Mouse (Mus musculus) liver, embryonic 16.5 days (tissue): Measurements from ENCODE around the gene Lhx9. TPM values are rescaled to one million over a fixed set of nuclear protein-coding genes. Genes with fewer than 3 reads are reported as not detected.
"Not testable (repeated sequence)": the region's sequence is repeated elsewhere in the genome, so short reads cannot be mapped to it uniquely, and the experiment has no call there.

ENCODE experiments used
- ATAC-seq: fragments of 200-750 bp; cut with Nextera tagmentation; 2 replicates; pipeline ENCODE4 v1.8.0; 2017; ENCODE audit warnings: low read depth, mild to moderate bottlenecking, moderate number of reproducible peaks, moderate library complexity
- H3K27ac ChIP-seq: fragments of 300-500 bp; sonication (generic); 2 replicates; pipeline ENCODE4 v1.5.1; 2014; ENCODE audit warnings: mild to moderate bottlenecking, low read length
- H3K27me3 ChIP-seq: fragments of 300-500 bp; sonication (generic); 2 replicates; pipeline ENCODE4 v1.6.1; 2014; ENCODE audit warnings: low read depth, low read length, mixed read lengths; ENCODE audit not compliant: control insufficient read depth, insufficient read depth
- H3K36me3 ChIP-seq: fragments of 300-500 bp; sonication (generic); 2 replicates; pipeline ENCODE4 v1.6.1; 2014; ENCODE audit warnings: mild to moderate bottlenecking; ENCODE audit not compliant: control insufficient read depth, insufficient read depth
- H3K4me1 ChIP-seq: fragments of 300-500 bp; sonication (generic); 2 replicates; pipeline ENCODE4 v1.6.1; 2014; ENCODE audit warnings: low read depth, low read length, mixed read lengths; ENCODE audit not compliant: control insufficient read depth
- H3K4me2 ChIP-seq: fragments of 300-500 bp; sonication (generic); 2 replicates; pipeline ENCODE4 v1.6.1; 2014; ENCODE audit warnings: low read depth, low read length, mixed read lengths
- H3K4me3 ChIP-seq: fragments of 300-500 bp; sonication (generic); 2 replicates; pipeline ENCODE4 v1.5.1; 2014; ENCODE audit warnings: low read depth, mild to moderate bottlenecking, low read length
- H3K9ac ChIP-seq: fragments of 300-500 bp; sonication (generic); 2 replicates; pipeline ENCODE4 v1.6.1; 2014; ENCODE audit warnings: low read depth, low read length
- H3K9me3 ChIP-seq: fragments of 300-500 bp; sonication (generic); replicated peaks from 2 replicates; pipeline ENCODE4 v1.6.1; 2016; ENCODE audit warnings: low read length; ENCODE audit not compliant: control insufficient read depth
- WGBS: fragments of 180-500 bp; shearing (Covaris S2); extraction: QIAGEN DNeasy Blood & Tissue Kit; methylation state at CpG from one replicate; pipeline ENCODE4 v1.1.7; 2014; ENCODE audit not compliant: insufficient replicate concordance; 5-methylcytosine and 5-hydroxymethylcytosine counted together
- polyA plus RNA-seq: library from polyadenylated mRNA; unstranded; fragments of >200 nt; fragmentation: Nextera tagmentation; extraction: Ambion mirVana; gene quantifications from 2 replicates; pipeline ENCODE4 v1.2.1, GENCODE M21; 2015

Lhx9 gene
- 0.02 TPM in 1 of 2 replicates, not detected in the other for polyA plus RNA-seq

GRCm38 (mm10) chr1:138848511-138849109, at the start of gene Lhx9:
Lhx9 (minus strand) TSS chr1:138848577.
- 2% methylated on average over 33 of the region's 33 CpGs for WGBS
- H3K4me1 ChIP-seq, result peaks cover 7% of the 10 kb centered on the region
- no peak within 1 kb of the TSS for H3K27ac ChIP-seq
- H3K4me2 ChIP-seq, result peak within 1 kb of the TSS; percentile 40
- H3K4me3 ChIP-seq, result peak within 1 kb of the TSS; percentile 33
- no peak within 1 kb of the TSS for H3K9ac ChIP-seq
- peak; percentile 24 for ATAC-seq
- H3K36me3 ChIP-seq, result no peaks in the 10 kb centered on the region
- H3K27me3 ChIP-seq, result peaks cover 64% of the 10 kb centered on the region
- no peaks in the 10 kb centered on the region for H3K9me3 ChIP-seq

- no peak overlapping the region for H3K4me2 ChIP-seq
- no peak for ATAC-seq
- no peaks in the 10 kb centered on the region for H3K36me3 ChIP-seq
- no peaks in the 10 kb centered on the region for H3K27me3 ChIP-seq
- no peak overlapping the region for H3K9ac ChIP-seq
- no peaks in the 10 kb centered on the region for H3K4me1 ChIP-seq
- H3K27ac ChIP-seq, result no peak overlapping the region
- 50% methylated on average over 3 of the region's 3 CpGs for WGBS
- no peak overlapping the region for H3K4me3 ChIP-seq
- no peaks in the 10 kb centered on the region for H3K9me3 ChIP-seq
Measured at GRCm38 (mm10) chr1:138896088-138896487, 47.7 kb upstream of the Lhx9 start.

DNA sequence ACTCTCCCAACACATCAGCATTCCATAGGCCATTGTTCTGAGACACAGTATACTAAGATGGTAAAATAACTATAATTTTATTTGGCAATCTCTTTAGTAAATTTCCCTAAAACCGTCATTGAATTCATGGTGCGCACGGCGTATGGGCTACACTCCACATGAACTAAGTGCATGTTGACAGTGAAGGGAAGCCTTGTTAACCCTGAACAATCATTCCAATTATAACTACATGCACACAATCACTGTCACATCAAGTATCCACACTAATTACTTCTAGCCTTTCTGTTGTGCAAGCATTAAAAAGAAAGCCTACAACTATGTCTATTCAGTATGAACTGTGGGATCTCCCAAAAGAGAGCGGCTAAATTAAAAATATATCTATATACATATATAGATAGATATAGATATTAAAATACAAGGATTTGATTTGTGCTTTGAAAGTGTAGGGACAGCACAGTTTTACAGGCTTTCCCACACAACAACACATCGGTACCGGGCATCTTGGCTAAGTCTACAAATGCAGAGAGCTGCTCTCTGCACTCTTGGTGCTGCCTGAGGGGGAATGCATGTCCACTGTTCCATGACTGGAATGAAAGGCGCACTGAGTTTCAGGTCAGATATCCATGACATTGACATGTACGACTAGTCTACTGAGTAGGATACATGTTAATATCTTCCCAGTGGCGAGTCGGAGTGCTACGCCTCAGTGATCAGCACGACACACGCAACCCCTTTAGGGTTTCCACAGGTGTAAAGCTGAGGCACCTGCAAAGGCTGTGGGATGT, 29.3 kb upstream of the Lhx9 start:
- Histone ChIP-seq H3K4me1 (no peaks in the 10 kb centered on the region), H3K27ac (no peak overlapping the region), H3K9me3 (no peaks in the 10 kb centered on the region), H3K4me3 (no peak overlapping the region), H3K9ac (no peak overlapping the region), H3K4me2 (no peak overlapping the region), H3K36me3 (no peaks in the 10 kb centered on the region), H3K27me3 (no peaks in the 10 kb centered on the region)
- WGBS, result 83% methylated on average over 14 of the region's 14 CpGs
- no peak for ATAC-seq

GRCm38 (mm10) chr1:138876371-138877045, 28.1 kb upstream of the Lhx9 start:
- no peak overlapping the region for H3K4me2 ChIP-seq
- H3K36me3 ChIP-seq, result no peaks in the 10 kb centered on the region
- no peak overlapping the region for H3K27ac ChIP-seq
- no peaks in the 10 kb centered on the region for H3K9me3 ChIP-seq
- H3K27me3 ChIP-seq, result no peaks in the 10 kb centered on the region
- H3K9ac ChIP-seq, result no peak overlapping the region
- no peak for ATAC-seq
- no peak overlapping the region for H3K4me3 ChIP-seq
- H3K4me1 ChIP-seq, result no peaks in the 10 kb centered on the region
- WGBS, result 68% methylated on average over 16 of the region's 16 CpGs

DNA sequence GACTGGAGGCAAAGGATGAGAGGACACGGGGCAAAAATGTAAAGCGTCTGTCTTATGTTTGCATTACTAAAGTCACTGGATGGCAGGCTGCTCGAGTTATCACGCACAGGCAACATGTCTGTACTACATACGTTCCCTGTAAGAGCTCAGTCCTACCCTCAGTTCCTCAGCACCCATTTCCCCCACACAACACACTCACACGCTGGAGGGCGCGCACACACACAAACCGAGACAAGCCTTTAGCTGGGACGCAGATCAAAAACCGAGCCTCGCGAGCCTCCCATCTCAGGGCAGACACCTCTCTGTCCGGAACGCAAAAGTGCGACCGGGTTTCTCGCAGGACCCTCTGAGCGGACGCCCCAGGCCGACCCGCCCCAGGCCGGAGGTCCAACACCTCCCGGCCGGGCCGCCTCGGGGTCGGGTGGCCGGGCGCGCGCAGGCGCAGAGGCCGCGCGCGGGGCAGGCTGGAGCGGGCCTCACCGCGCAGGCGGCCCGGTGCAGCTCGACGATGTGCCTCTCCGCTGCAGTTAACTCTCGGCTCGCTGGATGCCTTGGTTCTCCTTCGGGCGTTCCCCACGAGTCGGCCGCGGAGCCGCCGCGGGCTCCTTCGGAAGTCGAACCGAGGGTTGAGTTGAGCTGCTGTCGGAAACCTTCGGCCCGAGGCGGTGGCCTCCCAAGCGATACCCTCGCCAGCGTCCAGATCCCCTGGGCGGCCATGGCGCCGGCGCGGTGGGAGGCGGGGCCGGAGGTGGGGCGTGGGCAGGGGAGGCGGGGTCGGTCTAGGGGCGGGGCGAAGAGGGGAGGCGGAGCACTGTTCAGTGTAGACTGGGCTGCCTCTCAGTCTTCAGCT, 7.9 kb upstream of the Lhx9 start, which contains the start of gene 2310009B15Rik:
2310009B15Rik (minus strand) TSS at position 752 of the 850 bp plus-strand sequence.
- not testable (repeated sequence) for H3K36me3 ChIP-seq, H3K4me1 ChIP-seq, H3K27ac ChIP-seq, H3K9me3 ChIP-seq, H3K27me3 ChIP-seq
- 0% methylated on average over 34 of the region's 79 CpGs for WGBS
- Histone ChIP-seq H3K4me3 (peak within 1 kb of the TSS; percentile 60), H3K9ac (peak within 1 kb of the TSS; percentile 48; the same call in 1 of the 2 replicates), H3K4me2 (peak within 1 kb of the TSS; percentile 59)
- ATAC-seq, result peak; percentile 98

GRCm38 (mm10) chr1:138850823-138851222, 2.4 kb upstream of the Lhx9 start:
- Histone ChIP-seq H3K27me3 (peaks cover 42% of the 10 kb centered on the region), H3K4me1 (peaks cover 6% of the 10 kb centered on the region), H3K36me3 (no peaks in the 10 kb centered on the region), H3K9me3 (no peaks in the 10 kb centered on the region), H3K27ac (no peak overlapping the region), H3K4me2 (no peak overlapping the region), H3K4me3 (no peak overlapping the region), H3K9ac (no peak overlapping the region)
- 67% methylated on average over 1 of the region's 1 CpGs for WGBS
- no peak for ATAC-seq

- 76% methylated on average over 2 of the region's 4 CpGs for WGBS
- no peak for ATAC-seq
- H3K27me3 ChIP-seq, result peaks cover 49% of the 10 kb centered on the region
Measured at GRCm38 (mm10) chr1:138850161-138850539, 1.8 kb upstream of the Lhx9 start.

DNA sequence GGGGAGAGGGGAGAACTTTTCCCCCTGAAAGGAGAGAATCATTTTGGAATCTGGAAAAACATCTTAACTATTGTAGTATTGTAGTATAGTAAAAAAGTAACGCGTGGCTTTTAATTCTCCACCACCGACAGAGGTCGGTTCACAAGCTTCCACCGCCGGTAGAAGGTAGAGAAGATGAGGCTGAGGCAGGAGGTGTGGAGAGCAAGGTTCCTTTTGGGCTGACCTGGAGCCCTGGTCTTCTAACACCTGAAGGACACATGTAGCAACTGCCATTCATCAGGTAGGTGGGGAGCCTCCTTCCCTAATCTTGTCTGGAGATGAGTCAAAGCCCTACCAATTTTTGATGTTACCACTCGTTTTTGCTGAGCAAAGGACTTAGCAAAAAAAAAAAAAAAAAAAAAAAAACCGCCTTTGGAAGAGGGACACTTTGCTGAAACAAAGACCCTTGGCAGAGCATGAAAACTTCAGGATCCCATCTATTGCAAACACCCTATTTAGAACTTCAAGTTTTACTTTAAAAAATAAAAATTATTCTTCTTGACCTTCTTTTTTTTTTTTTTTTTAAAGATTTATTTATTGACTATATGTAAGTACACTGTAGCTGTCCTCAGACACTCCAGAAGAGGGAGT, 1.3 kb upstream of the Lhx9 start:
- no peak for ATAC-seq
- no peak overlapping the region for H3K4me2 ChIP-seq
- H3K9ac ChIP-seq, result no peak overlapping the region
- H3K36me3 ChIP-seq, result no peaks in the 10 kb centered on the region
- H3K27ac ChIP-seq, result no peak overlapping the region
- peaks cover 54% of the 10 kb centered on the region for H3K27me3 ChIP-seq
- no peaks in the 10 kb centered on the region for H3K9me3 ChIP-seq
- H3K4me3 ChIP-seq, result no peak overlapping the region
- peaks cover 6% of the 10 kb centered on the region for H3K4me1 ChIP-seq
- WGBS, result 13% methylated on average over 8 of the region's 8 CpGs

More at GRCm38 (mm10) chr1:138850161-138850539, 1.8 kb upstream of the Lhx9 start:
- no peak overlapping the region for H3K4me3 ChIP-seq
- H3K4me2 ChIP-seq, result no peak overlapping the region
- H3K4me1 ChIP-seq, result peaks cover 6% of the 10 kb centered on the region
- no peaks in the 10 kb centered on the region for H3K9me3 ChIP-seq
- no peak overlapping the region for H3K9ac ChIP-seq
- H3K27ac ChIP-seq, result no peak overlapping the region
- no peaks in the 10 kb centered on the region for H3K36me3 ChIP-seq
